Mouse (Mus musculus): ENCODE data around the gene Tmem14a. TPM values are rescaled to one million over a fixed set of nuclear protein-coding genes. Genes with fewer than 3 reads are reported as not detected.
"Not testable (repeated sequence)": the region's sequence is repeated elsewhere in the genome, so short reads cannot be mapped to it uniquely, and the experiment has no call there.

The Tmem14a gene
- total and polyA plus RNA-seq, 2 experiments = 3.0 to 8.1 TPM

- H3K27ac ChIP-seq (replicated peaks; ENCODE audit: insufficient read depth, low read depth, low read length) = not testable (repeated sequence)
These were observed 57.8 kb downstream of the Tmem14a start for GRCm38 (mm10) chr1:21276158-21276557.

More at GRCm38 (mm10) chr1:21276158-21276557, 57.8 kb downstream of the Tmem14a start:
- not testable (repeated sequence) for H3K36me3 ChIP-seq (ENCODE audit: control insufficient read depth, insufficient read depth, low read length); H3K79me2 ChIP-seq (ENCODE audit: control insufficient read depth, insufficient read depth, low read length); DNase-seq (ENCODE audit: extremely low read depth, low read depth, low spot score); H3K27me3 ChIP-seq (ENCODE audit: control insufficient read depth, insufficient read depth, low read length); H3K4me1 ChIP-seq (ENCODE audit: control insufficient read depth, insufficient read depth, low read length); H3K4me3 ChIP-seq (ENCODE audit: insufficient read depth, low read depth, low read length); H3K9ac ChIP-seq (ENCODE audit: low read depth, low read length)
- TF ChIP-seq CTCF (IDR thresholded peaks at IDR 0.05; ENCODE audit: low read depth, low read length) = peak; percentile 24; the same call in 1 of the 2 replicates
- 6% methylated on average over 2 of the region's 2 CpGs for WGBS

Other genes with a start within 250 kb of the Tmem14a start
- gene Tram2, start 139.3 kb upstream of the Tmem14a start, total RNA-seq (2014; rRNA removed) = 2.5 and 2.8 TPM in 2 replicates
- 4.1 and 4.3 TPM in 2 replicates for gene Tram2, start 139.3 kb upstream of the Tmem14a start, polyA plus RNA-seq (2012; rRNA removed)
- 1,830 and 2,301 TPM in 2 replicates for gene Gsta3, start 22.0 kb downstream of the Tmem14a start, total RNA-seq (2014; rRNA removed)
- 586 and 693 TPM in 2 replicates for gene Gsta3, start 22.0 kb downstream of the Tmem14a start, polyA plus RNA-seq (2012; rRNA removed)
- gene Khdc1a, start 131.1 kb downstream of the Tmem14a start, total RNA-seq (2014; rRNA removed) = not detected in 2 replicates
- not detected in 2 replicates for gene Khdc1a, start 131.1 kb downstream of the Tmem14a start, polyA plus RNA-seq (2012; rRNA removed)
- gene Khdc1c, start 149.8 kb downstream of the Tmem14a start, total RNA-seq (2014; rRNA removed) = not detected in 2 replicates
- gene Khdc1c, start 149.8 kb downstream of the Tmem14a start, polyA plus RNA-seq (2012; rRNA removed) = not detected in 2 replicates
- not detected in 2 replicates for gene Khdc1b, start 165.0 kb downstream of the Tmem14a start, total RNA-seq (2014; rRNA removed)
- gene Khdc1b, start 165.0 kb downstream of the Tmem14a start, polyA plus RNA-seq (2012; rRNA removed) = not detected in 2 replicates

Measured in liver, adult 2 months (tissue).